Mouse (Mus musculus) embryonic fibroblast, embryonic 13.5 days (primary cell): ENCODE measurements around the gene Kcnq2. TPM values are rescaled to one million over a fixed set of nuclear protein-coding genes. Genes with fewer than 3 reads are reported as not detected.

ENCODE experiments used
- H3K27ac ChIP-seq: 2 replicates; pipeline ENCODE4 v1.5.1; 2012; ENCODE audit warnings: low read length, control low read depth, inconsistent platforms; ENCODE audit not compliant: insufficient read depth
- H3K4me1 ChIP-seq: 2 replicates; pipeline ENCODE4 v1.6.1; 2011; ENCODE audit warnings: low read length; ENCODE audit not compliant: control insufficient read depth, insufficient read depth
- H3K4me3 ChIP-seq: 2 replicates; pipeline ENCODE4 v1.5.1; 2011; ENCODE audit warnings: mild to moderate bottlenecking, control low read depth, low read length; ENCODE audit not compliant: insufficient read depth
- CTCF ChIP-seq: IDR thresholded peaks from 2 replicates; pipeline ENCODE4 v1.5.1; 2011; ENCODE audit warnings: mild to moderate bottlenecking, control low read depth, low read length, moderate library complexity, borderline replicate concordance; ENCODE audit not compliant: insufficient read depth
- POLR2A ChIP-seq: IDR thresholded peaks from 2 replicates; pipeline ENCODE4 v1.6.1; 2011; ENCODE audit warnings: low read depth, mild to moderate bottlenecking, control low read depth, low read length, moderate library complexity
- polyA plus RNA-seq: library from polyadenylated mRNA; stranded (reverse); fragments of >200 nt; gene quantifications from 2 replicates; pipeline ENCODE4 v1.2.4, GENCODE M21; 2011; ENCODE audit warnings: low read depth; ENCODE audit not compliant: missing spikeins, insufficient read length

Gene Kcnq2
- polyA plus RNA-seq, 1 experiment, result not detected

- H3K4me3 ChIP-seq, result no peak overlapping the region
- no peak overlapping the region for H3K27ac ChIP-seq
- no peaks in the 10 kb centered on the region for H3K4me1 ChIP-seq
- TF ChIP-seq POLR2A (no peak), CTCF (no peak)
Observed at GRCm38 (mm10) chr2:181048252-181048945, 86.7 kb downstream of the Kcnq2 start.

GRCm38 (mm10) chr2:181044001-181044400 is 91.1 kb downstream of the Kcnq2 start:
- no peak overlapping the region for H3K27ac ChIP-seq
- H3K4me3 ChIP-seq, result no peak overlapping the region
- no peak for TF ChIP-seq POLR2A
- no peak for TF ChIP-seq CTCF
- H3K4me1 ChIP-seq, result no peaks in the 10 kb centered on the region

- TF ChIP-seq CTCF (no peak), POLR2A (no peak)
- no peaks in the 10 kb centered on the region for H3K4me1 ChIP-seq
- H3K27ac ChIP-seq, result no peak within 1 kb of the TSS
- H3K4me3 ChIP-seq, result no peak within 1 kb of the TSS
Observed at GRCm38 (mm10) chr2:181043437-181043836, 91.7 kb downstream of the Kcnq2 start, which contains the start of gene Chrna4. Gene Chrna4 (minus strand): TSS chr2:181043546.

- Histone ChIP-seq H3K4me1 (no peaks in the 10 kb centered on the region), H3K27ac (no peak overlapping the region), H3K4me3 (no peak overlapping the region)
- TF ChIP-seq POLR2A, result no peak
- TF ChIP-seq CTCF, result no peak
Observed at GRCm38 (mm10) chr2:181042376-181042775, 92.7 kb downstream of the Kcnq2 start.

GRCm38 (mm10) chr2:181041941-181042340 is 93.2 kb downstream of the Kcnq2 start:
- Histone ChIP-seq H3K27ac (no peak overlapping the region), H3K4me3 (no peak overlapping the region), H3K4me1 (no peaks in the 10 kb centered on the region)
- no peak for TF ChIP-seq CTCF

GRCm38 (mm10) chr2:181039356-181039680 is 95.8 kb downstream of the Kcnq2 start:
- H3K4me1 ChIP-seq, result no peaks in the 10 kb centered on the region
- TF ChIP-seq CTCF (no peak), POLR2A (no peak)
- no peak overlapping the region for H3K27ac ChIP-seq
- H3K4me3 ChIP-seq, result peak overlapping the region; percentile 8; the same call in 1 of the 2 replicates

GRCm38 (mm10) chr2:181038644-181039355 is 96.3 kb downstream of the Kcnq2 start:
- H3K4me1 ChIP-seq, result no peaks in the 10 kb centered on the region
- TF ChIP-seq POLR2A, result no peak
- no peak for TF ChIP-seq CTCF
- peak overlapping the region; percentile 8; the same call in 1 of the 2 replicates for H3K4me3 ChIP-seq
- no peak overlapping the region for H3K27ac ChIP-seq

GRCm38 (mm10) chr2:181036561-181036960 is 98.5 kb downstream of the Kcnq2 start:
- no peaks in the 10 kb centered on the region for H3K4me1 ChIP-seq
- TF ChIP-seq CTCF (no peak), POLR2A (no peak)
- no peak overlapping the region for H3K27ac ChIP-seq
- no peak overlapping the region for H3K4me3 ChIP-seq

- H3K27ac ChIP-seq, result no peak overlapping the region
- no peaks in the 10 kb centered on the region for H3K4me1 ChIP-seq
- no peak overlapping the region for H3K4me3 ChIP-seq
- no peak for TF ChIP-seq POLR2A
Observed at GRCm38 (mm10) chr2:181035186-181035585, 99.9 kb downstream of the Kcnq2 start.

GRCm38 (mm10) chr2:181033310-181033709 is 101.8 kb downstream of the Kcnq2 start:
- H3K4me3 ChIP-seq, result no peak overlapping the region
- no peaks in the 10 kb centered on the region for H3K4me1 ChIP-seq
- no peak for TF ChIP-seq CTCF
- TF ChIP-seq POLR2A, result no peak
- H3K27ac ChIP-seq, result no peak overlapping the region
